Mouse (Mus musculus) erythroblast, embryonic 14.5 days (primary cell): ENCODE measurements around the gene Slc16a4. TPM values are rescaled to one million over a fixed set of nuclear protein-coding genes. Genes with fewer than 3 reads are reported as not detected.

Source experiments
- H3K27me3 ChIP-seq: 2 replicates; pipeline ENCODE4 v1.6.1; 2012; ENCODE audit warnings: inconsistent platforms; ENCODE audit not compliant: control insufficient read depth
- H3K36me3 ChIP-seq: 2 replicates; pipeline ENCODE4 v1.6.1; 2012; ENCODE audit warnings: mild to moderate bottlenecking, inconsistent platforms; ENCODE audit not compliant: control insufficient read depth
- H3K4me1 ChIP-seq: 2 replicates; pipeline ENCODE4 v1.6.1; 2012; ENCODE audit warnings: inconsistent platforms; ENCODE audit not compliant: control insufficient read depth
- H3K4me3 ChIP-seq: replicated peaks from 2 replicates; pipeline ENCODE3; 2012; ENCODE audit warnings: moderate library complexity, mild to moderate bottlenecking, inconsistent platforms
- H3K9me3 ChIP-seq: 2 replicates; pipeline ENCODE4 v1.6.1; 2012; ENCODE audit warnings: low read length, inconsistent platforms, mixed read lengths; ENCODE audit not compliant: control insufficient read depth
- GATA1 ChIP-seq: IDR thresholded peaks from 2 replicates; pipeline ENCODE4 v1.6.1; 2012; ENCODE audit warnings: low read length, inconsistent platforms, mixed read lengths
- TAL1 ChIP-seq: IDR thresholded peaks from 3 replicates; pipeline ENCODE4 v1.6.1; 2012; ENCODE audit warnings: low read length, inconsistent platforms, mixed read lengths
- polyA plus RNA-seq: library from polyadenylated mRNA; stranded (reverse); fragments of >175 nt; gene quantifications from 2 replicates; pipeline ENCODE4 v1.2.3, GENCODE M21; 2012

The Slc16a4 gene
- polyA plus RNA-seq, 1 experiment = not detected

- Histone ChIP-seq H3K9me3 (no peaks in the 10 kb centered on the region), H3K4me3 (no peak overlapping the region), H3K36me3 (no peaks in the 10 kb centered on the region), H3K27me3 (peaks cover 4% of the 10 kb centered on the region), H3K4me1 (peaks cover 4% of the 10 kb centered on the region)
- no peak for TF ChIP-seq GATA1
- TF ChIP-seq TAL1 = no peak
Observed at GRCm38 (mm10) chr3:107355618-107356260, 64.7 kb downstream of the Slc16a4 start.

GRCm38 (mm10) chr3:107356964-107357441 lies 66.0 kb downstream of the Slc16a4 start:
- Histone ChIP-seq H3K36me3 (no peaks in the 10 kb centered on the region), H3K9me3 (no peaks in the 10 kb centered on the region), H3K4me3 (no peak overlapping the region), H3K4me1 (peaks cover 4% of the 10 kb centered on the region), H3K27me3 (peaks cover 4% of the 10 kb centered on the region)
- no peak for TF ChIP-seq TAL1
- TF ChIP-seq GATA1 = no peak

GRCm38 (mm10) chr3:107357700-107358234 lies 66.7 kb downstream of the Slc16a4 start:
- H3K4me3 ChIP-seq = no peak overlapping the region
- H3K27me3 ChIP-seq = peaks cover 4% of the 10 kb centered on the region
- H3K36me3 ChIP-seq = no peaks in the 10 kb centered on the region
- H3K9me3 ChIP-seq = no peaks in the 10 kb centered on the region
- no peak for TF ChIP-seq GATA1
- TF ChIP-seq TAL1 = no peak
- H3K4me1 ChIP-seq = peaks cover 4% of the 10 kb centered on the region

GRCm38 (mm10) chr3:107360341-107360740 lies 69.3 kb downstream of the Slc16a4 start:
- Histone ChIP-seq H3K4me3 (no peak overlapping the region), H3K27me3 (peaks cover 2% of the 10 kb centered on the region), H3K4me1 (peaks cover 4% of the 10 kb centered on the region), H3K36me3 (no peaks in the 10 kb centered on the region), H3K9me3 (no peaks in the 10 kb centered on the region)
- no peak for TF ChIP-seq TAL1
- TF ChIP-seq GATA1 = no peak

Other genes starting within 250 kb of the Slc16a4 start
- gene Kcna2, start 190.1 kb upstream of the Slc16a4 start, polyA plus RNA-seq = under 0.01 TPM in 1 of 2 replicates, not detected in the other
- gene Kcna10, start 108.2 kb upstream of the Slc16a4 start, polyA plus RNA-seq = not detected in 2 replicates
- not detected in 2 replicates for gene Cym, start 69.5 kb upstream of the Slc16a4 start, polyA plus RNA-seq
- gene A630076J17Rik, start 60.6 kb upstream of the Slc16a4 start, polyA plus RNA-seq = not detected in 2 replicates
- not detected in 2 replicates for gene Prok1, start 51.5 kb upstream of the Slc16a4 start, polyA plus RNA-seq
- gene Lamtor5, start 12.4 kb upstream of the Slc16a4 start, polyA plus RNA-seq = 2.6 and 3.5 TPM in 2 replicates
- 1.1 and 1.6 TPM in 2 replicates for gene Rbm15, start 42.4 kb downstream of the Slc16a4 start, polyA plus RNA-seq
- gene Kcnc4, start 168.3 kb downstream of the Slc16a4 start, polyA plus RNA-seq = not detected in 2 replicates
- gene Slc6a17, start 226.8 kb downstream of the Slc16a4 start, polyA plus RNA-seq = not detected in 2 replicates